Mouse (Mus musculus) liver, postnatal 0 days (tissue): ENCODE data around the gene Cops4.

Source experiments
- CTCF ChIP-seq: sonication (generic); IDR thresholded peaks from 2 replicates; pipeline ENCODE4 v1.5.1; 2016; ENCODE audit warnings: antibody characterized with exemption, low read depth
- EP300 ChIP-seq: IDR thresholded peaks from 2 replicates; pipeline ENCODE4 v1.6.1; 2016; ENCODE audit warnings: antibody characterized with exemption, low read depth, mild to moderate bottlenecking

GRCm38 (mm10) chr5:100498436-100499180 lies 19.5 kb upstream of the Cops4 start:
- TF ChIP-seq CTCF (no peak), EP300 (no peak)
